Mouse (Mus musculus) urinary bladder, postnatal 0 days (tissue): ENCODE results near the gene Olfr478. TPM values are rescaled to one million over a fixed set of nuclear protein-coding genes. Genes with fewer than 3 reads are reported as not detected.

Experiments
- polyA plus RNA-seq: library from polyadenylated mRNA; unstranded; fragments of >200 nt; fragmentation: Nextera tagmentation; extraction: Ambion mirVana; gene quantifications from 2 replicates; pipeline ENCODE4 v1.2.1, GENCODE M21; 2015

Olfr478 gene
- polyA plus RNA-seq: not detected in 2 replicates

GRCm38 (mm10) chr7:108033889-108034288 lies at the start of gene Olfr478:
Gene Olfr478, minus strand, starts transcription at chr7:108033989.

DNA sequence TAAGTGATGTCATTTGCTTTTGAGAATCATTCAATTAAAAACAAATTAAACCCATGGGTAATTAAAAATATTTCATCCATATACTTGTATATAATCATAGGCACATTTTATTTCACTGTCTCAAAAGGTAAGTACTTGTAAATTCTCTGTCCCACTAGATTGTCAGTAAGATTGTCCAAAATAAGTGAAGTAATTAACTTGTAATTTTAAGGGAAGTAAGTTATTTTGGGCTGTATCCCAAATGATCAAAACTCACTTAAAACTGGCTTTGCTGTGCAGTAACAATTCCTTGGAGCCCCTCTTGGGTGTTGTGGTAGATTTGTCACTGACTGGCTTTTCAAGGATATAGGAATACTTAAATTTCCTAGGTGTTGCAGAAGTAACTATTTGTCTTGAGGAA lies 45.8 kb upstream of the Olfr478 start, which contains the start of gene Olfr481:
Gene Olfr481 (plus strand): TSS at position 301 of the 400 bp plus-strand sequence.

GRCm38 (mm10) chr7:108067246-108067645 lies 33.5 kb upstream of the Olfr478 start, which contains the start of gene Olfr480:
Gene Olfr480, minus strand, starts transcription at chr7:108067346.

GRCm38 (mm10) chr7:108050393-108050792 lies 16.6 kb upstream of the Olfr478 start, which contains the start of gene Olfr479:
Gene Olfr479, plus strand, starts transcription at chr7:108050693.

GRCm38 (mm10) chr7:107986393-107986792 lies 47.4 kb downstream of the Olfr478 start, which contains the start of gene Olfr477:
Gene Olfr477, plus strand, starts transcription at chr7:107986693.

Other genes with a start within 250 kb of the Olfr478 start
- not detected in 2 replicates for gene Ovch2, start 232.8 kb downstream of the Olfr478 start, polyA plus RNA-seq
- not detected in 2 replicates for gene Olfr467, start 221.7 kb downstream of the Olfr478 start, polyA plus RNA-seq
- gene Olfr469, start 208.4 kb downstream of the Olfr478 start, polyA plus RNA-seq: not detected in 2 replicates
- gene Olfr470, start 186.5 kb downstream of the Olfr478 start, polyA plus RNA-seq: not detected in 2 replicates
- gene Olfr472, start 136.1 kb downstream of the Olfr478 start, polyA plus RNA-seq: not detected in 2 replicates
- not detected in 2 replicates for gene Olfr473, start 103.5 kb downstream of the Olfr478 start, polyA plus RNA-seq
- not detected in 2 replicates for gene Olfr474, start 79.3 kb downstream of the Olfr478 start, polyA plus RNA-seq
- not detected in 2 replicates for gene Olfr476, start 69.2 kb downstream of the Olfr478 start, polyA plus RNA-seq
- gene Olfr477, start 47.3 kb downstream of the Olfr478 start, polyA plus RNA-seq: not detected in 2 replicates
- not detected in 2 replicates for gene Olfr479, start 16.7 kb upstream of the Olfr478 start, polyA plus RNA-seq
- gene Olfr480, start 33.4 kb upstream of the Olfr478 start, polyA plus RNA-seq: not detected in 2 replicates
- gene Olfr481, start 45.9 kb upstream of the Olfr478 start, polyA plus RNA-seq: not detected in 2 replicates
- 0.12 TPM in 1 of 2 replicates, not detected in the other for gene Olfr482, start 63.6 kb upstream of the Olfr478 start, polyA plus RNA-seq
- gene Olfr483, start 66.9 kb upstream of the Olfr478 start, polyA plus RNA-seq: not detected in 2 replicates
- not detected in 2 replicates for gene Olfr484, start 93.5 kb upstream of the Olfr478 start, polyA plus RNA-seq
- gene Olfr485, start 125.9 kb upstream of the Olfr478 start, polyA plus RNA-seq: not detected in 2 replicates
- gene Olfr486, start 138.8 kb upstream of the Olfr478 start, polyA plus RNA-seq: not detected in 2 replicates
- gene Olfr487, start 180.6 kb upstream of the Olfr478 start, polyA plus RNA-seq: not detected in 2 replicates
- not detected in 2 replicates for gene Olfr488, start 224.4 kb upstream of the Olfr478 start, polyA plus RNA-seq